Mouse (Mus musculus): ENCODE measurements around the gene Agtpbp1.

GRCm38 (mm10) chr13:59634637-59635036 lies 49.6 kb upstream of the Agtpbp1 start:
- TF ChIP-seq CTCF (IDR thresholded peaks at IDR 0.05; ENCODE audit: extremely low read depth, insufficient read depth, insufficient read length, insufficient replicate concordance) (no peak), POLR2A (IDR thresholded peaks at IDR 0.05; ENCODE audit: low read depth, low read length) (no peak)
